Comparison of ENCODE assay signal across 9 mouse cellular contexts in the genomic region with DNA sequence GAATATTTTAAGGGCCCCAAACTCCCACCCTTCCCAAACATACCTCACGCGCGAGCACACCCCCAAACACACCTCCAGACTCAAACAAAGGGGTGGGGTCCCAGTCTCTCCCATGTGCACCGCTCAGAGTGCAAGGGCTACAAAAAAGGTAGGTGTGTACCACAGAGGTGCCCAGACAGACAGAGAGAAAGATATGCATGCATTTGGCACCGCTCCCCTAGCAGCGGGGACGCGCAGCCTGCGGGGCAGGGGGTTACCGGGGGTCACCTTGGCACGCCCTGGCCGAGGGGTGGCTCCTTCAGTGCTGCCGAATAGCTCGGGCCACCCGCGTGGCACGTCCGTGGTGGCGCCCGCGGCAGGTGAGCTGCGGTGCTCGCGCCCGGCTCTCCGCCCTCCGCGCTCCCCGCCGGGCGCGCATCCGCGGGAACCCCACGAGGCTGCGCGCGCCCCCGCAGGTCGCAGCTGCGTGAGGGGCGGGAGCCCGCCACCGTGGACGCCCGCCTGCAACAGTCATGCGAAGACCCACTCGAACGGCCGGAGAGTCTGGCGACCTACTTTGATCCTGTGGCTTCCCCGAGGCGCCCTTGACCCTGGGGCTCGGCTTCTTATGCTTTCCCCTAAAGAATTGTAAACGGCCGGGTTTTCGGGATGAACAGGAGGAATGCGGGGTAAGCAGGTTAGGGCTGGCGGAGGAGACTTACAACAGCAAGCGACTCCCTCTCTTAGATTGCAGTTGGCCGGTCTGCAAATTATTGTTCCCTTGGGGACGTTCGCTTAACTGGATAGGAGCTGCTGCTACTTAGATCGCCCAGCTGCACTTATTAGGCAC. TPM values are rescaled to one million over a fixed set of nuclear protein-coding genes. Genes with fewer than 3 reads are reported as not detected.
DNase-seq lines count a peak whose midpoint lies in the region; ATAC-seq and TF ChIP-seq lines count a peak whose summit lies in the region.
"Had no signal": no experiment of that assay in that cellular context is flagged by ENCODE, and none has a peak within 500 bp of the region (broad histone marks: within the 10 kb centered on the region; RNA-seq: fewer than 3 reads in every experiment).

A gene (minus strand): TSS at position 762 of the 829 bp plus-strand sequence.

- DNase-seq in embryonic facial prominence, embryonic 14.5 days (ENCODE audit: low spot score), result peak; percentile 64
- no peak for DNase-seq in urinary bladder, postnatal 10 days (ENCODE audit: low spot score)

- no peak for TF ChIP-seq CTCF in E14TG2a.4 (conservative IDR thresholded peaks at IDR 0.05; ENCODE audit: low read length)
- no peak for TF ChIP-seq CTCF in small intestine, adult 2 months (IDR thresholded peaks at IDR 0.05; ENCODE audit: extremely low read depth, insufficient read length, insufficient replicate concordance, low read depth, low read length)

- peaks cover 37% of the 10 kb centered on the region for H3K27me3 ChIP-seq in erythroblast, embryonic 14.5 days (ENCODE audit: control insufficient read depth)
- peaks cover 51% of the 10 kb centered on the region for H3K27me3 ChIP-seq in E14TG2a.4 (ENCODE audit: insufficient read depth, low read length)
- H3K27me3 ChIP-seq in embryonic facial prominence, embryonic 14.5 days (replicated peaks; ENCODE audit: control insufficient read depth, insufficient read depth, low read length), result peaks cover 51% of the 10 kb centered on the region
- H3K27me3 ChIP-seq in intestine, embryonic 15.5 days (replicated peaks), result peaks cover 34% of the 10 kb centered on the region
- H3K27me3 ChIP-seq in liver, embryonic 15.5 days, result peaks cover 44% of the 10 kb centered on the region
- H3K27me3 ChIP-seq in small intestine, adult 2 months (ENCODE audit: control insufficient read depth, insufficient read depth, low read length), result peaks cover 22% of the 10 kb centered on the region
- H3K27me3 ChIP-seq: CH12.LX had no signal

- TF ChIP-seq POLR2A in small intestine, adult 2 months (IDR thresholded peaks at IDR 0.05; ENCODE audit: low read depth, low read length), result no peak

- H3K4me3 ChIP-seq in erythroblast, embryonic 14.5 days (replicated peaks), result peak within 1 kb of the TSS; percentile 22
- peak within 1 kb of the TSS; percentile 80 for H3K4me3 ChIP-seq in E14TG2a.4 (replicated peaks; ENCODE audit: low read length)
- peak within 1 kb of the TSS; percentile 53 for H3K4me3 ChIP-seq in embryonic facial prominence, embryonic 14.5 days (ENCODE audit: low read depth, low read length)
- H3K4me3 ChIP-seq in intestine, embryonic 15.5 days (replicated peaks), result peak within 1 kb of the TSS; percentile 46
- peak within 1 kb of the TSS; percentile 43 for H3K4me3 ChIP-seq in liver, embryonic 15.5 days (replicated peaks)
- peak within 1 kb of the TSS; percentile 27 for H3K4me3 ChIP-seq in small intestine, adult 2 months (ENCODE audit: low read depth, low read length)

- WGBS in embryonic facial prominence, embryonic 14.5 days, result 1% methylated on average over 42 of the region's 64 CpGs
- WGBS in intestine, embryonic 15.5 days, result under 1% methylated on average over 64 of the region's 64 CpGs
- 2% methylated on average over 64 of the region's 64 CpGs for WGBS in liver, embryonic 15.5 days (ENCODE audit: insufficient replicate concordance)
- 1% methylated on average over 64 of the region's 64 CpGs for WGBS in small intestine, adult 2 months

- no peak within 1 kb of the TSS for H3K27ac ChIP-seq in embryonic facial prominence, embryonic 14.5 days (replicated peaks; ENCODE audit: low read depth, low read length)
- H3K27ac ChIP-seq in intestine, embryonic 15.5 days, result no peak within 1 kb of the TSS
- no peak within 1 kb of the TSS for H3K27ac ChIP-seq in liver, embryonic 15.5 days (replicated peaks)
- no peak within 1 kb of the TSS for H3K27ac ChIP-seq in small intestine, adult 2 months (ENCODE audit: insufficient read depth, low read depth, low read length)

- no peaks in the 10 kb centered on the region for H3K9me3 ChIP-seq in erythroblast, embryonic 14.5 days (ENCODE audit: control insufficient read depth, low read length)
- H3K9me3 ChIP-seq in E14TG2a.4 (ENCODE audit: low read length), result no peaks in the 10 kb centered on the region
- no peaks in the 10 kb centered on the region for H3K9me3 ChIP-seq in embryonic facial prominence, embryonic 14.5 days (ENCODE audit: control insufficient read depth, low read length)
- H3K9me3 ChIP-seq in intestine, embryonic 15.5 days, result no peaks in the 10 kb centered on the region
- H3K9me3 ChIP-seq in liver, embryonic 15.5 days (replicated peaks), result no peaks in the 10 kb centered on the region

- H3K4me2 ChIP-seq in embryonic facial prominence, embryonic 14.5 days (ENCODE audit: low read depth, low read length), result peak within 1 kb of the TSS; percentile 97
- peak within 1 kb of the TSS; percentile 95 for H3K4me2 ChIP-seq in intestine, embryonic 15.5 days (replicated peaks)
- H3K4me2 ChIP-seq in liver, embryonic 15.5 days, result peak within 1 kb of the TSS; percentile 66

- no peaks in the 10 kb centered on the region for H3K4me1 ChIP-seq in erythroblast, embryonic 14.5 days (ENCODE audit: control insufficient read depth)
- H3K4me1 ChIP-seq in E14TG2a.4 (replicated peaks; ENCODE audit: low read depth, low read length), result peaks cover 40% of the 10 kb centered on the region
- H3K4me1 ChIP-seq in embryonic facial prominence, embryonic 14.5 days (ENCODE audit: control insufficient read depth, insufficient read depth, low read length), result 0 out of 2 replicates have a peak, but pooled peaks cover 3% of the 10 kb centered on the region
- H3K4me1 ChIP-seq in intestine, embryonic 15.5 days (replicated peaks), result peaks cover 16% of the 10 kb centered on the region
- H3K4me1 ChIP-seq in liver, embryonic 15.5 days (replicated peaks), result no peaks in the 10 kb centered on the region
- no peaks in the 10 kb centered on the region for H3K4me1 ChIP-seq in small intestine, adult 2 months (ENCODE audit: control insufficient read depth, insufficient read depth, insufficient read length, low read length)

- no peak for ATAC-seq in erythroblast, adult 5-6 weeks (replicated peaks; ENCODE audit: low FRiP score, poor library complexity, severe bottlenecking)
- peak; percentile 57 for ATAC-seq in embryonic facial prominence, embryonic 14.5 days (ENCODE audit: low read depth)
- ATAC-seq in intestine, embryonic 15.5 days, result peak; percentile 63
- no peak for ATAC-seq in liver, embryonic 15.5 days (ENCODE audit: insufficient read depth)

- peak within 1 kb of the TSS; percentile 45 for H3K9ac ChIP-seq in embryonic facial prominence, embryonic 14.5 days (ENCODE audit: low read depth, low read length)
- peak within 1 kb of the TSS; percentile 30; the same call in 1 of the 2 replicates for H3K9ac ChIP-seq in intestine, embryonic 15.5 days
- no peak within 1 kb of the TSS for H3K9ac ChIP-seq in liver, embryonic 15.5 days

- H3K36me3 ChIP-seq in erythroblast, embryonic 14.5 days (ENCODE audit: control insufficient read depth), result no peaks in the 10 kb centered on the region
- no peaks in the 10 kb centered on the region for H3K36me3 ChIP-seq in E14TG2a.4 (ENCODE audit: insufficient read depth, low read length)
- H3K36me3 ChIP-seq in embryonic facial prominence, embryonic 14.5 days (ENCODE audit: control insufficient read depth, insufficient read depth, low read length), result no peaks in the 10 kb centered on the region
- no peaks in the 10 kb centered on the region for H3K36me3 ChIP-seq in intestine, embryonic 15.5 days
- H3K36me3 ChIP-seq in liver, embryonic 15.5 days (replicated peaks), result no peaks in the 10 kb centered on the region
- H3K36me3 ChIP-seq in small intestine, adult 2 months (ENCODE audit: control insufficient read depth, insufficient read depth, low read length), result no peaks in the 10 kb centered on the region

RNA-seq across cellular contexts. Expression of the gene that starts here (rescaled TPM):
- polyA plus RNA-seq in erythroblast, embryonic 14.5 days (2012), result not detected in 2 replicates
- not detected in 2 replicates for total RNA-seq in erythroblast, adult 5-6 weeks (2015; ENCODE audit: low replicate concordance)
- total RNA-seq in erythroblast, adult 5-6 weeks (2017; ENCODE audit: low replicate concordance), result 0.98 TPM in 1 of 2 replicates, not detected in the other
- polyA plus RNA-seq in embryonic facial prominence, embryonic 14.5 days (2014; fragmentation: Nextera tagmentation; extraction: Ambion mirVana), result 0.26 TPM in 1 of 2 replicates, not detected in the other
- not detected in 2 replicates for polyA plus RNA-seq in intestine, embryonic 15.5 days (2015; fragmentation: Nextera tagmentation; extraction: Ambion mirVana)
- polyA plus RNA-seq in liver, embryonic 15.5 days (2015; fragmentation: Nextera tagmentation; extraction: Ambion mirVana), result 0.09 and 0.25 TPM in 2 replicates
- polyA plus RNA-seq in small intestine, adult 2 months (2012; rRNA removed), result not detected in 2 replicates
- total RNA-seq: CH12.LX had no signal

Comparison
In these comparisons a context has a peak if more than half of its experiments do, and no peak if none do; other contexts are left out.
1. Peak in DNase-seq, ATAC-seq, H3K4me3 ChIP-seq, H3K9ac ChIP-seq and H3K4me2 ChIP-seq in embryonic facial prominence, embryonic 14.5 days; RNA of the gene not detected or under 1 TPM.
2. Peak in ATAC-seq, H3K4me3 ChIP-seq, H3K9ac ChIP-seq and H3K4me2 ChIP-seq in intestine, embryonic 15.5 days; RNA of the gene not detected or under 1 TPM.
3. H3K4me3 ChIP-seq: peak in every context shown above with its lines; median percentile 80 in E14TG2a.4; 53 in embryonic facial prominence, embryonic 14.5 days; 46 in intestine, embryonic 15.5 days; 43 in liver, embryonic 15.5 days; 27 in small intestine, adult 2 months; 22 in erythroblast, embryonic 14.5 days.